Mouse (Mus musculus) heart, postnatal 0 days (tissue): ENCODE results near the gene Cx3cl1. TPM values are rescaled to one million over a fixed set of nuclear protein-coding genes. Genes with fewer than 3 reads are reported as not detected.

Experiments used
- ATAC-seq: fragments of 200-750 bp; cut with Nextera tagmentation; 2 replicates; pipeline ENCODE4 v1.8.0; 2017; ENCODE audit warnings: low read depth, moderate number of reproducible peaks, moderate library complexity; ENCODE audit not compliant: insufficient read depth
- DNase-seq: peaks from one replicate; pipeline ENCODE4 v3.0.0-alpha.2; 2016; ENCODE audit warnings: low spot score
- H3K27ac ChIP-seq: fragments of 300-500 bp; sonication (generic); 2 replicates; pipeline ENCODE4 v1.5.1; 2014; ENCODE audit warnings: low read depth, mild to moderate bottlenecking
- H3K27me3 ChIP-seq: fragments of 300-500 bp; sonication (generic); 2 replicates; pipeline ENCODE4 v1.6.1; 2014; ENCODE audit warnings: low read length, mixed read lengths; ENCODE audit not compliant: control insufficient read depth, insufficient read depth
- H3K36me3 ChIP-seq: fragments of 300-500 bp; sonication (generic); replicated peaks from 2 replicates; pipeline ENCODE4 v1.6.1; 2014; ENCODE audit warnings: low read length, mixed read lengths; ENCODE audit not compliant: control insufficient read depth, insufficient read depth
- H3K4me1 ChIP-seq: fragments of 300-500 bp; sonication (generic); 2 replicates; pipeline ENCODE4 v1.6.1; 2014; ENCODE audit warnings: antibody characterized with exemption; ENCODE audit not compliant: control insufficient read depth, insufficient read depth
- H3K4me2 ChIP-seq: fragments of 300-500 bp; sonication (generic); 2 replicates; pipeline ENCODE4 v1.6.1; 2014; ENCODE audit warnings: low read depth, mild to moderate bottlenecking, low read length, moderate library complexity
- H3K4me3 ChIP-seq: fragments of 300-500 bp; sonication (generic); 2 replicates; pipeline ENCODE4 v1.5.1; 2014; ENCODE audit warnings: low read depth, low read length
- H3K9ac ChIP-seq: fragments of 300-500 bp; sonication (generic); replicated peaks from 2 replicates; pipeline ENCODE4 v1.6.1; 2014; ENCODE audit warnings: low read depth, low read length, mixed read lengths
- H3K9me3 ChIP-seq: fragments of 300-500 bp; sonication (generic); replicated peaks from 2 replicates; pipeline ENCODE4 v1.6.1; 2016; ENCODE audit warnings: low read length; ENCODE audit not compliant: control insufficient read depth
- CTCF ChIP-seq: IDR thresholded peaks from 2 replicates; pipeline ENCODE4 v1.5.1; 2016; ENCODE audit warnings: antibody characterized with exemption, control low read depth, low read depth
- EP300 ChIP-seq: IDR thresholded peaks from 2 replicates; pipeline ENCODE4 v1.6.1; 2016; ENCODE audit warnings: antibody characterized with exemption, low read depth
- WGBS: fragments of 180-500 bp; shearing (Covaris S2); extraction: QIAGEN DNeasy Blood & Tissue Kit; methylation state at CpG from one replicate; pipeline ENCODE4 v1.1.7; 2014; 5-methylcytosine and 5-hydroxymethylcytosine counted together
- polyA plus RNA-seq: library from polyadenylated mRNA; unstranded; fragments of >200 nt; fragmentation: Nextera tagmentation; extraction: Ambion mirVana; gene quantifications from 2 replicates; pipeline ENCODE4 v1.2.1, GENCODE M21; 2015
- total RNA-seq: library from RNA; depleted of rRNA; stranded (reverse); fragments of >200 nt; gene quantifications from 2 replicates; pipeline ENCODE4 v1.2.3, GENCODE M21; 2014; ENCODE audit warnings: low replicate concordance

Gene Cx3cl1
- total and polyA plus RNA-seq, 2 experiments from 2014 or later = 2.3 to 4.1 TPM

DNA sequence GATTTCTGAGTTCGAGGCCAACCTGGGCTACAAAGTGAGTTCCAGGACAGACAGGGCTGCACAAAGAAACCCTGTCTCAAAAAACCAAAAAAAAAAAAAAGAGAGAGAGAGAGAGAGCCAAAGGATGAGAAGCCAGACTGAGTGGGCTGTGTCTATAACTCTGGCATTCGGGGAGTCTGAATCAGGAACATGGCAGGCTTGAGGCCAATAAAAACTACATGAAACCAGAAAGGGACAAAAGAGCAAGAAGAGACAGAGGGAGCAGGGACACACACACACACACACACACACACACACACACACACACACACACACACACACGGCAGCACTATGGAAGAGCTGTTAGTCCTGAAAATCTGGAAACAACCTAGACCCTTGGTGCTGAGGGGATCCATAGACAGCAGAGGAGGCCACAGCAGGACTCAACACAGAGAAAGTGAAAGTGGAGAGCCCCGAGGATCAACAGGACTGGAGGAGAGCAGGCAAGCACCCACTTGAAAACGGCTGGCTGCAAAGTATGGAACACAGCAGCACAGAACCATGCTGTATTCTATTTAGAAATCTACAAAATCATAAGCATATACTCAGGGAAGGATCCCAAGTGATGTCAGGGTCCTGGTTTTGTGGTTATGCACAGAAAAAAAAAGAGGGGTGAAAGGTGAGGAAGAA lies 36.2 kb upstream of the Cx3cl1 start:
- Histone ChIP-seq H3K27me3 (no peaks in the 10 kb centered on the region), H3K4me1 (no peaks in the 10 kb centered on the region; the same call in 1 of the 2 replicates), H3K4me2 (peak overlapping the region; percentile 27; the same call in 1 of the 2 replicates), H3K36me3 (no peaks in the 10 kb centered on the region), H3K27ac (0 out of 2 replicates have a peak overlapping the region, but pooled peaks have one; percentile 20), H3K9me3 (no peaks in the 10 kb centered on the region; the same call in 1 of the 2 replicates), H3K9ac (no peak overlapping the region), H3K4me3 (no peak overlapping the region)
- WGBS = 47% methylated on average over 5 of the region's 5 CpGs
- TF ChIP-seq CTCF = no peak
- no peak for TF ChIP-seq EP300
- ATAC-seq = no peak
- DNase-seq = peak; percentile 22

DNA sequence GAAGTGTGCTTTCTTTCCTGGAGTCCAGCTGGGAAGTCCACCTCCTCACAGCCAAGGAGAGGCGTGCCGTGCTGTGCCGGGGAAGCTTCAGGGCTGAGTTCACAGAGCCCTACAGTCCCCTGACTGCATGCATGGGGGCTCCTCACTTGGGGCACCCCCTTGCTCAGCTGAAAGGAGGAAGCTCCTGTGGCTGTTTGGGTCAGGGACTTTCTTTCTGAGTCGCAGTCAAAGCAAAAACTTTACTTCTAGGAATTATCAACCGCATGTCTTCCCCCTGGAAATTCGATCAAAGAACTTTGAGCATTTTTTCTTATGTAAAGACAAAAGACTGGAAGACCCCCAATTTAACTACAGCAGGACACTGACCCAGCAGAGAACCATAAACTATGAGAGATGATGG lies 32.0 kb upstream of the Cx3cl1 start:
- no peak overlapping the region for H3K27ac ChIP-seq
- ATAC-seq = no peak
- no peak overlapping the region for H3K4me3 ChIP-seq
- no peaks in the 10 kb centered on the region for H3K4me1 ChIP-seq
- no peak overlapping the region for H3K4me2 ChIP-seq
- no peaks in the 10 kb centered on the region for H3K36me3 ChIP-seq
- H3K9ac ChIP-seq = no peak overlapping the region
- no peaks in the 10 kb centered on the region for H3K27me3 ChIP-seq
- DNase-seq = no peak
- H3K9me3 ChIP-seq = no peaks in the 10 kb centered on the region; the same call in 1 of the 2 replicates
- TF ChIP-seq EP300 = no peak
- no peak for TF ChIP-seq CTCF
- WGBS = 77% methylated on average over 6 of the region's 6 CpGs

DNA sequence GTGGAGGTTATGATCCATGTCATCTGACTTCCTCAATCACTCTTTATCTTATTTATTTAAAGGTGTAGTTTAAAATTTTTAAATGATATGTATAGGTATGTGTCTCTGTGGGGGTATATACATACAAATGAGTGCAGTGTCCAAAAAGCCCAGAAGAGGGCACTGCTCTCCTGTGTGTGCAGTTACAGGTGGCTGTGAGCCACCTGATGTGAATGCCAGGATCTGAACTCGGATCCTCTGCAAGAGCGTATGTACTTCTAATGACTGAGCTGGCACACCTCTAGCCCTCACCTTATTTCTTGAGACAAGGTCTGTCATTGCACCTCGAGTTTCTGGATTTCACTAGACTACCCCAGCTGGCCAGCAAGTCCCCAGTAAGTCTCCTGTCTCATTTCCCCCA lies 31.2 kb upstream of the Cx3cl1 start:
- ATAC-seq (no peak), DNase-seq (no peak)
- no peaks in the 10 kb centered on the region; the same call in 1 of the 2 replicates for H3K9me3 ChIP-seq
- H3K27me3 ChIP-seq = no peaks in the 10 kb centered on the region
- no peaks in the 10 kb centered on the region for H3K36me3 ChIP-seq
- H3K4me1 ChIP-seq = no peaks in the 10 kb centered on the region
- no peak for TF ChIP-seq CTCF
- no peak for TF ChIP-seq EP300
- no peak overlapping the region for H3K27ac ChIP-seq
- H3K4me3 ChIP-seq = no peak overlapping the region
- 80% methylated on average over 3 of the region's 3 CpGs for WGBS
- H3K4me2 ChIP-seq = no peak overlapping the region
- no peak overlapping the region for H3K9ac ChIP-seq

DNA sequence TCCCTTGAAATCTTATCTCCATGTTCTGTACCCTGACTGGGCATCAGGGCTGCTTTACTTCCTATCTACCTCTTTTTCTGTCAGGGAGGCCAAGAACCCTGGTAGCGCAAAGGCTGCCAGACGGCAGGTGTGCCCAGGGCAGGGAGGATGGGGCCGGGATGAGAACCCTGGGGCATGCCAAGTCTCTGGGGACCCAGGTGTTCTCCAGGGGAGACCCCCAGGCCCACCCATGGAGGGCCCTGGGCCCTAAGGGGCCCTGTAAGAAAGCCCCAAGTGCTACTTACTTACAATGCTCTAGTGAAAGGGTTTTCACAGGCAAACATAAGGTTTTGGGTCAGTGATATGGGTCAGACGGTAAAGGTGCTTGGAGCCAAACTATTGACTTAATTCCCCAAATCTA lies 30.1 kb upstream of the Cx3cl1 start:
- WGBS = 72% methylated on average over 4 of the region's 4 CpGs
- ATAC-seq (no peak), DNase-seq (no peak)
- no peak overlapping the region for H3K27ac ChIP-seq
- no peak overlapping the region for H3K4me3 ChIP-seq
- no peak overlapping the region for H3K4me2 ChIP-seq
- H3K4me1 ChIP-seq = no peaks in the 10 kb centered on the region
- no peaks in the 10 kb centered on the region for H3K27me3 ChIP-seq
- no peak overlapping the region for H3K9ac ChIP-seq
- no peaks in the 10 kb centered on the region for H3K36me3 ChIP-seq
- TF ChIP-seq CTCF = no peak
- TF ChIP-seq EP300 = no peak
- H3K9me3 ChIP-seq = no peaks in the 10 kb centered on the region; the same call in 1 of the 2 replicates

DNA sequence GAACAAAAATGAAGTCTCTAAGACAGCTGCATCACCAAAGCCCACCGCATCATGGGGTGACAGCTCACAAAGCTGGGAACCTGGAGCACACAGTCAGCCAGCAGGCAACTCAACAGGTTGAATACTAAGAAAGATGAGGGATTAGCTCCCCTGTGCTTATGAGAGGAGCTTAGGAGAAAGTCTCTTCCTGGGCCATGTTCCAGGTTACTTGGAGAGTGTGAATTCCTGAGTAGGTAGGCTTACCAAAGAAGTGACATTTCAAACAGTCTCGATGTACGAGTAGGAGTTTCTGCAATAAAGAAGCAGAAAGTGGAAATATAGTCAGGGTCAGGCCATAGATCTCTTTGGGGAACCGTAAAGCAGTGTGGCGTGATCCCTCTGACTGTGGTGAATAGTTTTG lies 27.3 kb upstream of the Cx3cl1 start:
- WGBS = 80% methylated on average over 5 of the region's 5 CpGs
- no peaks in the 10 kb centered on the region for H3K27me3 ChIP-seq
- DNase-seq = no peak
- TF ChIP-seq CTCF = no peak
- TF ChIP-seq EP300 = no peak
- H3K4me1 ChIP-seq = no peaks in the 10 kb centered on the region
- ATAC-seq = no peak
- H3K36me3 ChIP-seq = no peaks in the 10 kb centered on the region
- H3K4me3 ChIP-seq = no peak overlapping the region
- H3K9me3 ChIP-seq = no peaks in the 10 kb centered on the region; the same call in 1 of the 2 replicates
- no peak overlapping the region for H3K9ac ChIP-seq
- no peak overlapping the region for H3K27ac ChIP-seq
- no peak overlapping the region for H3K4me2 ChIP-seq

DNA sequence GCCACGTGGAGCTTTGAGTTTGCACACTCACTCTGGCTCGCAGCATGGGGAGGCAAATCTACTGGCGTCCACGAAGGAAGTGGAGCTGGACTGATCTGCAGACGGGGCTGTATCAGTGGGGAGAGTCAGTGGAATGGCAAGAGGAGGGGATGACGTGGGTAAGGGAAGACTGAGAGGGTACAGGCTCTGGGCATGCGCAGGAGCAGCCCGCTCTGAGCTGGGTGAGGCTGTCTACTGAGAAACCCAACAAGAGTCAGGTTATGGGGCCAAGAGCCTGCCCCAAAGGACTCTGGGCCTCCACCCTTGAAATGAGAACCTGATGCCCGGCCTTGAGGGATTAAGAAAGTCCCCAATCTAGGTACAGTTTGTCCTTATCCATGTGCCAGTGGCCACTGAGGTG lies 26.8 kb upstream of the Cx3cl1 start:
- TF ChIP-seq EP300 (no peak), CTCF (no peak)

More for the DNA sequence above, 26.8 kb upstream of the Cx3cl1 start:
- 74% methylated on average over 9 of the region's 9 CpGs for WGBS
- ATAC-seq = no peak
- Histone ChIP-seq H3K36me3 (no peaks in the 10 kb centered on the region), H3K27ac (no peak overlapping the region), H3K4me1 (no peaks in the 10 kb centered on the region), H3K4me3 (no peak overlapping the region), H3K4me2 (no peak overlapping the region), H3K9me3 (no peaks in the 10 kb centered on the region; the same call in 1 of the 2 replicates), H3K27me3 (no peaks in the 10 kb centered on the region), H3K9ac (no peak overlapping the region)
- DNase-seq = no peak
